Mouse (Mus musculus): ENCODE measurements around the gene Cdc34.
"Not testable (repeated sequence)": the region's sequence is repeated elsewhere in the genome, so short reads cannot be mapped to it uniquely, and the experiment has no call there.

Gene Cdc34

GRCm38 (mm10) chr10:79695231-79696128 lies 13.5 kb downstream of the Cdc34 start:
- DNase-seq (ENCODE audit: low spot score): peak; percentile 67

GRCm38 (mm10) chr10:79696129-79696651 lies 14.2 kb downstream of the Cdc34 start:
- DNase-seq (ENCODE audit: low spot score): no peak

- DNase-seq (ENCODE audit: low spot score): no peak
Observed at GRCm38 (mm10) chr10:79697916-79698315, 15.9 kb downstream of the Cdc34 start.

- DNase-seq (ENCODE audit: low spot score): no peak
Observed at GRCm38 (mm10) chr10:79698459-79698858, 16.5 kb downstream of the Cdc34 start.

GRCm38 (mm10) chr10:79700676-79701075 lies 18.7 kb downstream of the Cdc34 start:
- DNase-seq (ENCODE audit: low spot score): no peak

GRCm38 (mm10) chr10:79701443-79702129 lies 19.6 kb downstream of the Cdc34 start:
- DNase-seq (ENCODE audit: low spot score): no peak

GRCm38 (mm10) chr10:79702970-79703369 lies 21.0 kb downstream of the Cdc34 start:
- DNase-seq (ENCODE audit: low spot score): not testable (repeated sequence)

- DNase-seq (ENCODE audit: low spot score): no peak
Observed at GRCm38 (mm10) chr10:79703541-79703940, 21.5 kb downstream of the Cdc34 start.

GRCm38 (mm10) chr10:79704065-79704969 lies 22.3 kb downstream of the Cdc34 start, which contains the start of gene Bsg:
Bsg (plus strand) TSS chr10:79704491.
- DNase-seq (ENCODE audit: low spot score): peak; percentile 99

GRCm38 (mm10) chr10:79704970-79705360 lies 23.0 kb downstream of the Cdc34 start:
- no peak for DNase-seq (ENCODE audit: low spot score)

- no peak for DNase-seq (ENCODE audit: low spot score)
Observed at GRCm38 (mm10) chr10:79705951-79706350, 24.0 kb downstream of the Cdc34 start.

- DNase-seq (ENCODE audit: low spot score): no peak
Observed at GRCm38 (mm10) chr10:79706406-79707094, 24.6 kb downstream of the Cdc34 start.

GRCm38 (mm10) chr10:79707162-79707561 lies 25.2 kb downstream of the Cdc34 start:
- no peak for DNase-seq (ENCODE audit: low spot score)

GRCm38 (mm10) chr10:79707759-79708158 lies 25.8 kb downstream of the Cdc34 start:
- DNase-seq (ENCODE audit: low spot score): no peak

GRCm38 (mm10) chr10:79708668-79709067 lies 26.7 kb downstream of the Cdc34 start:
- no peak for DNase-seq (ENCODE audit: low spot score)

- DNase-seq (ENCODE audit: low spot score): no peak
Observed at GRCm38 (mm10) chr10:79709307-79709706, 27.3 kb downstream of the Cdc34 start.

- DNase-seq (ENCODE audit: low spot score): peak; percentile 24
Observed at GRCm38 (mm10) chr10:79712029-79712428, 30.0 kb downstream of the Cdc34 start.

GRCm38 (mm10) chr10:79712499-79713126 lies 30.6 kb downstream of the Cdc34 start:
- DNase-seq (ENCODE audit: low spot score): peak; percentile 69

- DNase-seq (ENCODE audit: low spot score): no peak
Observed at GRCm38 (mm10) chr10:79713163-79713562, 31.2 kb downstream of the Cdc34 start.

GRCm38 (mm10) chr10:79714996-79715395 lies 33.0 kb downstream of the Cdc34 start:
- DNase-seq (ENCODE audit: low spot score): no peak

Data from T-cell, adult 2 months (primary cell).